Mouse (Mus musculus): ENCODE measurements around the gene Gpr25. TPM values are rescaled to one million over a fixed set of nuclear protein-coding genes. Genes with fewer than 3 reads are reported as not detected.

The Gpr25 gene
- polyA plus RNA-seq (2017; shearing (Covaris generic)) = not detected

GRCm38 (mm10) chr1:136260635-136261238, at the start of gene Gpr25:
Gene Gpr25 (minus strand): TSS chr1:136260873.

GRCm38 (mm10) chr1:136233892-136234594, 26.6 kb downstream of the Gpr25 start, which contains the start of gene Inava:
Gene Inava (minus strand): TSS chr1:136234264.

GRCm38 (mm10) chr1:136212803-136213202, 47.9 kb downstream of the Gpr25 start, which contains the start of gene Mroh3:
Gene Mroh3 (minus strand): TSS chr1:136212828.

Other genes starting within 250 kb of the Gpr25 start
- not detected for gene Ascl5, start 210.1 kb downstream of the Gpr25 start, polyA plus RNA-seq (2017; shearing (Covaris generic))
- gene Cacna1s, start 208.1 kb downstream of the Gpr25 start, polyA plus RNA-seq (2017; shearing (Covaris generic)) = not detected
- gene Kif21b, start 129.5 kb downstream of the Gpr25 start, polyA plus RNA-seq (2017; shearing (Covaris generic)) = 74.7 TPM
- gene Mroh3, start 48.0 kb downstream of the Gpr25 start, polyA plus RNA-seq (2017; shearing (Covaris generic)) = not detected
- not detected for gene Inava, start 26.6 kb downstream of the Gpr25 start, polyA plus RNA-seq (2017; shearing (Covaris generic))
- 38.7 TPM for gene Camsap2, start 85.2 kb upstream of the Gpr25 start, polyA plus RNA-seq (2017; shearing (Covaris generic))
- 17.5 TPM for gene Ddx59, start 154.4 kb upstream of the Gpr25 start, polyA plus RNA-seq (2017; shearing (Covaris generic))
- not detected for gene Kif14, start 205.5 kb upstream of the Gpr25 start, polyA plus RNA-seq (2017; shearing (Covaris generic))